Mouse (Mus musculus): ENCODE measurements around the gene Pde8b. TPM values are rescaled to one million over a fixed set of nuclear protein-coding genes. Genes with fewer than 3 reads are reported as not detected.

Pde8b gene
- total RNA-seq, 1 experiment, result 0.40 TPM

DNA sequence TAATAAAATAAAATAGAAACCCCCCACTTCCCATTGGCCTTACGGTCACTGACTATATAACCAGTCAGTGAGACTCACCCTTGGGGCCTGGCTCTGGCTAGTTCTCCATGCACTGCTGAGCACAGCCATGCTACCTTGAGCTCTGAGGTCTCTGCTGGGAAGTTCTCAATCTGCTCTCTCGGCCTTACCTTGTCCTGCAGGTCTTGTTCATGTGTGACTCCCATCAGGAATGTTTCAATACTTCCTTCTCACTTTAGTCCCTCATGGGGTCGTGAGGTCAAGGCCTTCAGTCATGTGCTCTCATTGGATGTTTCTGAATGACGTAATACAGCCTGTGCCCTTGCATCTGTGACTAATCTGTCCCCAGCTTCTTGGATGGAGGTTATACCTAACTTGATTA, 191.3 kb downstream of the Pde8b start:
- DNase-seq (ENCODE audit: low read depth, low spot score), result no peak
- Histone ChIP-seq H3K9me3 (ENCODE audit: control insufficient read depth, insufficient read depth, low read depth, low read length) (no peaks in the 10 kb centered on the region), H3K9ac (ENCODE audit: insufficient read depth, low read depth, low read length, poor library complexity, severe bottlenecking) (no peak overlapping the region), H3K4me3 (ENCODE audit: insufficient read depth in 1 of 2, low read depth in 1 of 2, low read length in 2 of 2, poor library complexity in 1 of 2, severe bottlenecking in 1 of 2) (no peak overlapping the region), H3K36me3 (ENCODE audit: control insufficient read depth, insufficient read depth, low read length, poor library complexity, severe bottlenecking) (no peaks in the 10 kb centered on the region), H3K27ac (ENCODE audit: insufficient read depth, low read depth, low read length, poor library complexity, severe bottlenecking) (no peak overlapping the region), H3K4me1 (ENCODE audit: control insufficient read depth in 2 of 2, insufficient read depth in 2 of 2, low read length in 2 of 2, poor library complexity in 1 of 2) (no peaks in the 10 kb centered on the region)
- no peak for TF ChIP-seq HCFC1 (IDR thresholded peaks at IDR 0.05; ENCODE audit: borderline replicate concordance, insufficient read depth, low read length)
- TF ChIP-seq CHD2 (IDR thresholded peaks at IDR 0.05; ENCODE audit: low read depth, low read length), result no peak
- TF ChIP-seq ZNF384 (IDR thresholded peaks at IDR 0.05; ENCODE audit: low read depth, low read length), result no peak
- TF ChIP-seq MAFK (IDR thresholded peaks at IDR 0.05; ENCODE audit: insufficient read depth, low read depth, low read length), result no peak
- no peak for TF ChIP-seq ZC3H11A (IDR thresholded peaks at IDR 0.05; ENCODE audit: borderline replicate concordance, low read depth, low read length)
- in situ Hi-C loops (cut with MboI; ENCODE audit: low sequenced_read_pairs in 2 of 2, unreplicated experiment in 2 of 2), result no loop called here

DNA sequence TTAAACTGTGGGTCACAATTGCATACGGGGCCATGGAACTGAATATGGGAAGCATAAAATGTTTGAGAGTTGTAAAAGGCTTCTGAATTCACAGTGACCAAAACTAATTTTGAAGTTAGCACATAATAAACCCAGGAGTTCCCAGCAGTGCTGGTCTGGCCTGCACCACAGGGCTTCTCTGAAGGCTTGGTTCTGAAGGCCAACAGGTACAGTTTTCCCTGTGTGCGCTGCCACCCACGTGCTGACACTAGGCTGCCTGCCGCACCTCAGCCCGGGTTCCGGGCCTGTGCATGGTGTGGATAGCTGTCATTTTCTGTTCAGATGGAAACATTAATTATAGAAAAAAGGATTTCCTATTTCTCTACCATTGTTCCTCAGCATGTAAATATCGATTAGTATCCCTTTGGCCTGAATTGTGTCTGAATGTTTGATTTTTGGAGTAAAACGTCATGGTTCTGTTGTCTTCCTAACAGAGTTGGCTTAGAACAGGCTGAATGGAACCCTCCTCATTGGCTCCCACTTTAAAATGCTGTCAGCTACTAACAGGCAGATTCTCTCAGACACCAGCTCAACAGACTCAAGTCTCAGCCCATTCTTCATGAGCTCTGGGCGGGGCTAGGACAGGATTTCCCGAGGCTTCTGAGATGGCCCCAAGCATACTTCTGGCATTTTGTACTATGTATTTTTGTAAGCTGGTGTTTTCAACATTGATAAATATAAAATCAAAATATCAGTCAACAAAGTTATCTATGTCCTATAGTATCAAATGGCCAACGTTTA, 193.4 kb downstream of the Pde8b start:
- Histone ChIP-seq H3K4me3 (ENCODE audit: insufficient read depth in 1 of 2, low read depth in 1 of 2, low read length in 2 of 2, poor library complexity in 1 of 2, severe bottlenecking in 1 of 2) (no peak overlapping the region), H3K27ac (ENCODE audit: insufficient read depth, low read depth, low read length, poor library complexity, severe bottlenecking) (no peak overlapping the region), H3K9me3 (ENCODE audit: control insufficient read depth, insufficient read depth, low read depth, low read length) (no peaks in the 10 kb centered on the region), H3K9ac (ENCODE audit: insufficient read depth, low read depth, low read length, poor library complexity, severe bottlenecking) (no peak overlapping the region), H3K36me3 (ENCODE audit: control insufficient read depth, insufficient read depth, low read length, poor library complexity, severe bottlenecking) (no peaks in the 10 kb centered on the region), H3K4me1 (ENCODE audit: control insufficient read depth in 2 of 2, insufficient read depth in 2 of 2, low read length in 2 of 2, poor library complexity in 1 of 2) (no peaks in the 10 kb centered on the region)
- no peak for DNase-seq (ENCODE audit: low read depth, low spot score)
- no peak for TF ChIP-seq ZC3H11A (IDR thresholded peaks at IDR 0.05; ENCODE audit: borderline replicate concordance, low read depth, low read length)
- no peak for TF ChIP-seq MAFK (IDR thresholded peaks at IDR 0.05; ENCODE audit: insufficient read depth, low read depth, low read length)
- TF ChIP-seq HCFC1 (IDR thresholded peaks at IDR 0.05; ENCODE audit: borderline replicate concordance, insufficient read depth, low read length), result no peak
- no peak for TF ChIP-seq ZNF384 (IDR thresholded peaks at IDR 0.05; ENCODE audit: low read depth, low read length)
- no peak for TF ChIP-seq CHD2 (IDR thresholded peaks at IDR 0.05; ENCODE audit: low read depth, low read length)
- in situ Hi-C loops (cut with MboI; ENCODE audit: low sequenced_read_pairs in 2 of 2, unreplicated experiment in 2 of 2), result no loop called here

DNA sequence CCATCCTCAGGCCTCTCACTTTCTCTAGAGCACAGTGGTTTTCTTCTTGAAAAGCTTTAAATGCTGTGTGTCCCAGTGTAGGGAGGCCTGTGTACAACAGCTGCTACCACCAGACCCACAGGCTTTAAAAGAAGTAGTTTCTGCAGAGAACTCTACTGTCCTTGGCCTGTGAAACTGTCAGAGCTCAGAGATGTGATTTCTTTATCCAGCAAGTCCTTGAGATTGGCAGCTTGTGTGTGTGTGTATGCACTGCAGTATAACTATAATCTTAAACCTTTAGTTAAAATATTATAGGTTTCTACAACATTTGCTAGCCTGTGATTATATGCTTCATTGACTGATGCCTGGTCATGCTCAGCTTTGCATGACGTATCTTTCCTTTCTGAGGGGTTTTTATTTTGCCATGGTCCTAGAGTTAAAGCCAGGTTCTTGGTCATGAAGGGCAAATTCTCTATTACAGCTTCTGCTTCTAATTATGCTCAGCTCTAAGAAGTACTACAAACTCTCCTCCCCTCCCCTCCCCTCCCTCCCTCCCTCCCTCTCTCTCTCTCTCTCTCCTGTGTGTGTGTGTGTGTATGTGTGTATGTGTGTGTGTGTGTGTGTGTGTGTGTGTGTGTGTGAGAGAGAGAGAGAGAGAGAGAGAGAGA, 194.3 kb downstream of the Pde8b start:
- TF ChIP-seq ZC3H11A (IDR thresholded peaks at IDR 0.05; ENCODE audit: borderline replicate concordance, low read depth, low read length) (no peak), MAFK (IDR thresholded peaks at IDR 0.05; ENCODE audit: insufficient read depth, low read depth, low read length) (no peak), HCFC1 (IDR thresholded peaks at IDR 0.05; ENCODE audit: borderline replicate concordance, insufficient read depth, low read length) (no peak), CHD2 (IDR thresholded peaks at IDR 0.05; ENCODE audit: low read depth, low read length) (no peak), ZNF384 (IDR thresholded peaks at IDR 0.05; ENCODE audit: low read depth, low read length) (no peak)
- Histone ChIP-seq H3K4me1 (ENCODE audit: control insufficient read depth in 2 of 2, insufficient read depth in 2 of 2, low read length in 2 of 2, poor library complexity in 1 of 2) (no peaks in the 10 kb centered on the region), H3K36me3 (ENCODE audit: control insufficient read depth, insufficient read depth, low read length, poor library complexity, severe bottlenecking) (no peaks in the 10 kb centered on the region), H3K4me3 (ENCODE audit: insufficient read depth in 1 of 2, low read depth in 1 of 2, low read length in 2 of 2, poor library complexity in 1 of 2, severe bottlenecking in 1 of 2) (no peak overlapping the region), H3K27ac (ENCODE audit: insufficient read depth, low read depth, low read length, poor library complexity, severe bottlenecking) (no peak overlapping the region), H3K9ac (ENCODE audit: insufficient read depth, low read depth, low read length, poor library complexity, severe bottlenecking) (no peak overlapping the region), H3K9me3 (ENCODE audit: control insufficient read depth, insufficient read depth, low read depth, low read length) (no peaks in the 10 kb centered on the region)
- in situ Hi-C loops (cut with MboI; ENCODE audit: low sequenced_read_pairs in 2 of 2, unreplicated experiment in 2 of 2), result no loop called here
- DNase-seq (ENCODE audit: low read depth, low spot score), result no peak

DNA sequence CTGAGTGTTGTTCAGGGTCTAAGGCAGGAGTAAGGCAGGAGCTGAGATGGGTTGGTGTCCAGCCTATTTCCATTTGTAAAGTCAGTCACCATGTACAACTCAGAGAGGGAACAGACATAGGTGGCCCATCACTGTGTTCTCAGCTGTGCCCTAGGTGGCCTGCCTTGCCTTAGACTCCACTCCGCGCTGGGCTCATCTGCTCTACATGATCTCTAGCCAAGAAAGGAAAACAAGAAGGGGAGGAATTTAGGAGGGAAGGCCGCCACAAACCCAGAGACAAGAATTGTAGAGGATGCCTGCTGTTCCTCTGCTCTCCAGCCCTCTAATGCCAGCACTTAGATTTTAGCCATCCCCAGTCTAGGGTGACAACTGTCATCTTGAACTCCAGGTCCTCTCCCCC, 197.7 kb downstream of the Pde8b start:
- TF ChIP-seq ZC3H11A (IDR thresholded peaks at IDR 0.05; ENCODE audit: borderline replicate concordance, low read depth, low read length), result no peak
- TF ChIP-seq MAFK (IDR thresholded peaks at IDR 0.05; ENCODE audit: insufficient read depth, low read depth, low read length), result no peak
- no peak for TF ChIP-seq HCFC1 (IDR thresholded peaks at IDR 0.05; ENCODE audit: borderline replicate concordance, insufficient read depth, low read length)
- TF ChIP-seq CHD2 (IDR thresholded peaks at IDR 0.05; ENCODE audit: low read depth, low read length), result no peak
- no peak for TF ChIP-seq ZNF384 (IDR thresholded peaks at IDR 0.05; ENCODE audit: low read depth, low read length)
- DNase-seq (ENCODE audit: low read depth, low spot score), result no peak
- H3K9me3 ChIP-seq (ENCODE audit: control insufficient read depth, insufficient read depth, low read depth, low read length), result no peaks in the 10 kb centered on the region
- no peaks in the 10 kb centered on the region for H3K4me1 ChIP-seq (ENCODE audit: control insufficient read depth in 2 of 2, insufficient read depth in 2 of 2, low read length in 2 of 2, poor library complexity in 1 of 2)
- H3K4me3 ChIP-seq (ENCODE audit: insufficient read depth in 1 of 2, low read depth in 1 of 2, low read length in 2 of 2, poor library complexity in 1 of 2, severe bottlenecking in 1 of 2), result no peak overlapping the region
- H3K36me3 ChIP-seq (ENCODE audit: control insufficient read depth, insufficient read depth, low read length, poor library complexity, severe bottlenecking), result no peaks in the 10 kb centered on the region
- in situ Hi-C loops (cut with MboI; ENCODE audit: low sequenced_read_pairs in 2 of 2, unreplicated experiment in 2 of 2), result no loop called here
- H3K9ac ChIP-seq (ENCODE audit: insufficient read depth, low read depth, low read length, poor library complexity, severe bottlenecking), result no peak overlapping the region
- no peak overlapping the region for H3K27ac ChIP-seq (ENCODE audit: insufficient read depth, low read depth, low read length, poor library complexity, severe bottlenecking)
